Mouse (Mus musculus): ENCODE results near the gene Mdh2. TPM values are rescaled to one million over a fixed set of nuclear protein-coding genes. Genes with fewer than 3 reads are reported as not detected.

Mdh2 gene
- total RNA-seq, 1 experiment, result 223 TPM

DNA sequence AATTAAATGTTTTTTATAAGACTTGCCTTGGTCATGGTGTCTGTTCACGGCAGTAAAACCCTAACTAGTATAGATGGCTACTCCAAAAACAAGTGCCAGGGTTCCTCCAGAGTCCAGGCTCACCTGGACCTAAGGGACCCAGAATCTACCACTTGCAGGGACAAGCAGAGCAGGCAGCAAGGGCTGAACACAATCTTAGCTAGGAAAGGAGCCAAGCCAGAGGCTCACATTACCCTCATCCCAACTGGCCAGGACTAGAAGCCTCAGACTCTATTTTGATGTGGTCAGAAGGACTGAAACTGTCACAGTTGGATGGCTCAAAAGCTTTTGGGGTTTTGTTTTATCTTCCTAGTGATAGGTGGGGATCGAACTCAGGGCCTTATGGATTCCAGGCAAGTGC, 26.7 kb upstream of the Mdh2 start:
- in situ Hi-C loops (cut with MboI; ENCODE audit: low sequenced_read_pairs in 2 of 2, unreplicated experiment in 2 of 2), result loop anchor here in 1 of 2 experiments (25.0 kb wide), 1 partner anchor 339 kb away; no protein-coding TSS in a partner anchor
- Histone ChIP-seq H3K9ac (ENCODE audit: insufficient read depth, low read depth, low read length, poor library complexity, severe bottlenecking) (no peak overlapping the region), H3K9me3 (ENCODE audit: control insufficient read depth, insufficient read depth, low read depth, low read length) (no peaks in the 10 kb centered on the region), H3K4me1 (ENCODE audit: control insufficient read depth in 2 of 2, insufficient read depth in 2 of 2, low read length in 2 of 2, poor library complexity in 1 of 2) (no peaks in the 10 kb centered on the region), H3K4me3 (ENCODE audit: insufficient read depth in 1 of 2, low read depth in 1 of 2, low read length in 2 of 2, poor library complexity in 1 of 2, severe bottlenecking in 1 of 2) (no peak overlapping the region), H3K36me3 (ENCODE audit: control insufficient read depth, insufficient read depth, low read length, poor library complexity, severe bottlenecking) (no peaks in the 10 kb centered on the region), H3K27ac (ENCODE audit: insufficient read depth, low read depth, low read length, poor library complexity, severe bottlenecking) (no peak overlapping the region)
- no peak for DNase-seq (ENCODE audit: low read depth, low spot score)
- TF ChIP-seq ZNF384 (IDR thresholded peaks at IDR 0.05; ENCODE audit: low read depth, low read length) (no peak), ZC3H11A (IDR thresholded peaks at IDR 0.05; ENCODE audit: borderline replicate concordance, low read depth, low read length) (no peak), MAFK (IDR thresholded peaks at IDR 0.05; ENCODE audit: insufficient read depth, low read depth, low read length) (no peak), HCFC1 (IDR thresholded peaks at IDR 0.05; ENCODE audit: borderline replicate concordance, insufficient read depth, low read length) (no peak), CHD2 (IDR thresholded peaks at IDR 0.05; ENCODE audit: low read depth, low read length) (no peak)

DNA sequence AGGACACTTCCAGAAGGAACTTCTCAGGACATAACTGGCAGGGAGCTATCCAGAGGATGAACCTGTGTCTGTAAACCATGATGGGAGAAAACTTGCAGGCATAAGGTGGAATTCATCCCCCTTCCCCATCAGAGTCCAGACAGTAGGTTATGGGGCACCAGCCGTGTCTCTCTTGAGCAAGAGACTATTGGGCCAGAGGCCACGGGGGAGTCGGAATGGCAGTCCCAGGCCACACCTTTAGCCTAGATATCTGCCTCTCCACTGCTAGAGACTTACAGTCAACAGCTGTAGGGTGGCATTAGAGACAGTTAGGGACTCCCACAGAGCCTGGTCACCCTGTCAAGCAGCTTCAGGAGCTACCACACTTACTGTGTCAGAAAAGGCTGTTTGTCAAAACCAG, 16.4 kb upstream of the Mdh2 start:
- in situ Hi-C loops (cut with MboI; ENCODE audit: low sequenced_read_pairs in 2 of 2, unreplicated experiment in 2 of 2), result loop anchor here (10.0 to 25.0 kb wide), 3 partner anchors 147 to 357 kb away; no protein-coding TSS in a partner anchor
- Histone ChIP-seq H3K36me3 (ENCODE audit: control insufficient read depth, insufficient read depth, low read length, poor library complexity, severe bottlenecking) (no peaks in the 10 kb centered on the region), H3K27ac (ENCODE audit: insufficient read depth, low read depth, low read length, poor library complexity, severe bottlenecking) (no peak overlapping the region), H3K9ac (ENCODE audit: insufficient read depth, low read depth, low read length, poor library complexity, severe bottlenecking) (no peak overlapping the region), H3K4me1 (ENCODE audit: control insufficient read depth in 2 of 2, insufficient read depth in 2 of 2, low read length in 2 of 2, poor library complexity in 1 of 2) (no peaks in the 10 kb centered on the region), H3K9me3 (ENCODE audit: control insufficient read depth, insufficient read depth, low read depth, low read length) (no peaks in the 10 kb centered on the region), H3K4me3 (ENCODE audit: insufficient read depth in 1 of 2, low read depth in 1 of 2, low read length in 2 of 2, poor library complexity in 1 of 2, severe bottlenecking in 1 of 2) (no peak overlapping the region)
- no peak for TF ChIP-seq ZNF384 (IDR thresholded peaks at IDR 0.05; ENCODE audit: low read depth, low read length)
- TF ChIP-seq ZC3H11A (IDR thresholded peaks at IDR 0.05; ENCODE audit: borderline replicate concordance, low read depth, low read length), result no peak
- no peak for TF ChIP-seq CHD2 (IDR thresholded peaks at IDR 0.05; ENCODE audit: low read depth, low read length)
- no peak for TF ChIP-seq MAFK (IDR thresholded peaks at IDR 0.05; ENCODE audit: insufficient read depth, low read depth, low read length)
- no peak for TF ChIP-seq HCFC1 (IDR thresholded peaks at IDR 0.05; ENCODE audit: borderline replicate concordance, insufficient read depth, low read length)
- DNase-seq (ENCODE audit: low read depth, low spot score), result no peak

DNA sequence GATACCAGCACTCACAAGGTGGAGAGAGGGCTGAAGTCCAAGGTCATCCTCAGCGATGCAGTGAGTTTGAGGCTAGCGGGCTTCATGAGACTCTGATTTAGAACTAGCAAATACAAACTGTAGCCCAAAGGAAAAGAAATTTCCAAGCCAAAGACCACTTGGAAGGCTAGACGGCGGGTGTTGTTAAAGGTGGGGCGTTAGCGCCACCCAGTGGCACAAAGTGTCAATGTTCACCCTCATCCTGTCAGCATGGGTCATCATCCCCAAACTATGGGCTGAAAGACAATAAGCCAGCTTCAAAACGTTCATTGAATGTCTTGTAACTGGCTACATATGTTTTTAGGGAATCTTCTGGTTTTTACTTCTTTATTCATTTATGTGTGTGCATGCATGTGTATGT, 14.8 kb upstream of the Mdh2 start:
- no peak overlapping the region for H3K9ac ChIP-seq (ENCODE audit: insufficient read depth, low read depth, low read length, poor library complexity, severe bottlenecking)
- H3K36me3 ChIP-seq (ENCODE audit: control insufficient read depth, insufficient read depth, low read length, poor library complexity, severe bottlenecking), result no peaks in the 10 kb centered on the region
- no peaks in the 10 kb centered on the region for H3K4me1 ChIP-seq (ENCODE audit: control insufficient read depth in 2 of 2, insufficient read depth in 2 of 2, low read length in 2 of 2, poor library complexity in 1 of 2)
- no peak overlapping the region for H3K4me3 ChIP-seq (ENCODE audit: insufficient read depth in 1 of 2, low read depth in 1 of 2, low read length in 2 of 2, poor library complexity in 1 of 2, severe bottlenecking in 1 of 2)
- no peak for TF ChIP-seq HCFC1 (IDR thresholded peaks at IDR 0.05; ENCODE audit: borderline replicate concordance, insufficient read depth, low read length)
- peak; percentile 99 for TF ChIP-seq ZC3H11A (IDR thresholded peaks at IDR 0.05; ENCODE audit: borderline replicate concordance, low read depth, low read length)
- no peak for TF ChIP-seq ZNF384 (IDR thresholded peaks at IDR 0.05; ENCODE audit: low read depth, low read length)
- no peaks in the 10 kb centered on the region for H3K9me3 ChIP-seq (ENCODE audit: control insufficient read depth, insufficient read depth, low read depth, low read length)
- peak; percentile 69 for DNase-seq (ENCODE audit: low read depth, low spot score)
- in situ Hi-C loops (cut with MboI; ENCODE audit: low sequenced_read_pairs in 2 of 2, unreplicated experiment in 2 of 2), result loop anchor here (10.0 to 25.0 kb wide), 3 partner anchors 149 to 359 kb away; no protein-coding TSS in a partner anchor
- no peak overlapping the region for H3K27ac ChIP-seq (ENCODE audit: insufficient read depth, low read depth, low read length, poor library complexity, severe bottlenecking)

DNA sequence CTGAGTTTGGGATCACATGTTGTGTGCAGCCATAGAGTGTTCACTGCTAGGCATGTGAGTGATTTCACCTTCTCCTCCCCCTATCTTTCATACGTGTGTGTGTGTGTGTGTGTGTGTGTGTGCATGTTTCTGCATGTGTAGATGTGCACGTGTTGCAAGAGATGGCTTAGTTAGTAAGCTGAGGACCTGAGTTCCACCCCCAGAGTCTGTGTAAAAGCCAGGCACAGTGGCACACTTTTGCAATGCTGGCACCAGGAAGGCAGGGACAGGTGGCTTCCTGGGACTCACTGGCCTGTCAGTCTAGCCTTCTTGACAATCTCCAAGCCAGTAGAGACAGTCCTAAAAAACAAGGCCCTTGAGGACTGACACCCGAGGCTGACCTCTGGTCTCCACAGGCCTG, 13.3 kb upstream of the Mdh2 start:
- H3K36me3 ChIP-seq (ENCODE audit: control insufficient read depth, insufficient read depth, low read length, poor library complexity, severe bottlenecking), result no peaks in the 10 kb centered on the region
- no peaks in the 10 kb centered on the region for H3K9me3 ChIP-seq (ENCODE audit: control insufficient read depth, insufficient read depth, low read depth, low read length)
- no peak for DNase-seq (ENCODE audit: low read depth, low spot score)
- H3K4me3 ChIP-seq (ENCODE audit: insufficient read depth in 1 of 2, low read depth in 1 of 2, low read length in 2 of 2, poor library complexity in 1 of 2, severe bottlenecking in 1 of 2), result no peak overlapping the region
- H3K4me1 ChIP-seq (ENCODE audit: control insufficient read depth in 2 of 2, insufficient read depth in 2 of 2, low read length in 2 of 2, poor library complexity in 1 of 2), result no peaks in the 10 kb centered on the region
- in situ Hi-C loops (cut with MboI; ENCODE audit: low sequenced_read_pairs in 2 of 2, unreplicated experiment in 2 of 2), result loop anchor here (10.0 to 25.0 kb wide), 3 partner anchors 150 to 360 kb away; no protein-coding TSS in a partner anchor
- no peak overlapping the region for H3K9ac ChIP-seq (ENCODE audit: insufficient read depth, low read depth, low read length, poor library complexity, severe bottlenecking)
- no peak for TF ChIP-seq HCFC1 (IDR thresholded peaks at IDR 0.05; ENCODE audit: borderline replicate concordance, insufficient read depth, low read length)
- no peak for TF ChIP-seq ZC3H11A (IDR thresholded peaks at IDR 0.05; ENCODE audit: borderline replicate concordance, low read depth, low read length)
- no peak for TF ChIP-seq CHD2 (IDR thresholded peaks at IDR 0.05; ENCODE audit: low read depth, low read length)
- no peak for TF ChIP-seq ZNF384 (IDR thresholded peaks at IDR 0.05; ENCODE audit: low read depth, low read length)
- no peak for TF ChIP-seq MAFK (IDR thresholded peaks at IDR 0.05; ENCODE audit: insufficient read depth, low read depth, low read length)
- no peak overlapping the region for H3K27ac ChIP-seq (ENCODE audit: insufficient read depth, low read depth, low read length, poor library complexity, severe bottlenecking)

DNA sequence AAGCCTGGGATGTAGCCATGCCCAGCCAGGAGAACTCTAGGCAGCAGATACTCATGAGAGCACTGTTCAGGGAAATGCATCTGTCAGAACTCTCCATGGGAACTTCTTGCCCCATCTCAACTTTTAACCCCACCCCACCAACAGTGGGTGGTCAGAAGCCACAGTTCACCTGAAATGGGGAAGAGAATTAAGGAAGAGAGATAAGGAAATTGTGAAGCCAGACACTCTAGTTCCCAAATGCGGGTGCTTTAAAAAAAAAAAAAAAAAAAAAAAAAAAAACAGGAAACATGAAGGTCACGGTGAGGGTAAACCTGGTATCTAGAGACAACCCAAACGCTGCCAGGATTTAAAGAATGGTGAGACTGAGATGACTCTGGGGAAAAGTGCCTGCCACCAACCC, 5.8 kb upstream of the Mdh2 start:
- Histone ChIP-seq H3K4me3 (ENCODE audit: insufficient read depth in 1 of 2, low read depth in 1 of 2, low read length in 2 of 2, poor library complexity in 1 of 2, severe bottlenecking in 1 of 2) (no peak overlapping the region), H3K4me1 (ENCODE audit: control insufficient read depth in 2 of 2, insufficient read depth in 2 of 2, low read length in 2 of 2, poor library complexity in 1 of 2) (peaks cover 0 to 2% of the 10 kb centered on the region in 2 experiments; a peak in 1 of 4 replicates), H3K27ac (ENCODE audit: insufficient read depth, low read depth, low read length, poor library complexity, severe bottlenecking) (no peak overlapping the region), H3K9ac (ENCODE audit: insufficient read depth, low read depth, low read length, poor library complexity, severe bottlenecking) (no peak overlapping the region), H3K9me3 (ENCODE audit: control insufficient read depth, insufficient read depth, low read depth, low read length) (no peaks in the 10 kb centered on the region), H3K36me3 (ENCODE audit: control insufficient read depth, insufficient read depth, low read length, poor library complexity, severe bottlenecking) (no peaks in the 10 kb centered on the region)
- in situ Hi-C loops (cut with MboI; ENCODE audit: low sequenced_read_pairs in 2 of 2, unreplicated experiment in 2 of 2), result loop anchor here (5.0 to 25.0 kb wide), 2 partner anchors 155 to 360 kb away; no protein-coding TSS in a partner anchor
- no peak for TF ChIP-seq CHD2 (IDR thresholded peaks at IDR 0.05; ENCODE audit: low read depth, low read length)
- TF ChIP-seq HCFC1 (IDR thresholded peaks at IDR 0.05; ENCODE audit: borderline replicate concordance, insufficient read depth, low read length), result no peak
- TF ChIP-seq ZNF384 (IDR thresholded peaks at IDR 0.05; ENCODE audit: low read depth, low read length), result peak; percentile 46; the same call in 1 of the 2 replicates
- no peak for TF ChIP-seq ZC3H11A (IDR thresholded peaks at IDR 0.05; ENCODE audit: borderline replicate concordance, low read depth, low read length)
- TF ChIP-seq MAFK (IDR thresholded peaks at IDR 0.05; ENCODE audit: insufficient read depth, low read depth, low read length), result no peak
- no peak for DNase-seq (ENCODE audit: low read depth, low spot score)

Measured in ES-E14 (cell line).